Mouse (Mus musculus) urinary bladder, postnatal 0 days (tissue): ENCODE results near the gene Eif1ax. TPM values are rescaled to one million over a fixed set of nuclear protein-coding genes. Genes with fewer than 3 reads are reported as not detected.

Experiments
- polyA plus RNA-seq: library from polyadenylated mRNA; unstranded; fragments of >200 nt; fragmentation: Nextera tagmentation; extraction: Ambion mirVana; gene quantifications from 2 replicates; pipeline ENCODE4 v1.2.1, GENCODE M21; 2015

Eif1ax gene
- 78.7 and 90.8 TPM in 2 replicates for polyA plus RNA-seq

DNA sequence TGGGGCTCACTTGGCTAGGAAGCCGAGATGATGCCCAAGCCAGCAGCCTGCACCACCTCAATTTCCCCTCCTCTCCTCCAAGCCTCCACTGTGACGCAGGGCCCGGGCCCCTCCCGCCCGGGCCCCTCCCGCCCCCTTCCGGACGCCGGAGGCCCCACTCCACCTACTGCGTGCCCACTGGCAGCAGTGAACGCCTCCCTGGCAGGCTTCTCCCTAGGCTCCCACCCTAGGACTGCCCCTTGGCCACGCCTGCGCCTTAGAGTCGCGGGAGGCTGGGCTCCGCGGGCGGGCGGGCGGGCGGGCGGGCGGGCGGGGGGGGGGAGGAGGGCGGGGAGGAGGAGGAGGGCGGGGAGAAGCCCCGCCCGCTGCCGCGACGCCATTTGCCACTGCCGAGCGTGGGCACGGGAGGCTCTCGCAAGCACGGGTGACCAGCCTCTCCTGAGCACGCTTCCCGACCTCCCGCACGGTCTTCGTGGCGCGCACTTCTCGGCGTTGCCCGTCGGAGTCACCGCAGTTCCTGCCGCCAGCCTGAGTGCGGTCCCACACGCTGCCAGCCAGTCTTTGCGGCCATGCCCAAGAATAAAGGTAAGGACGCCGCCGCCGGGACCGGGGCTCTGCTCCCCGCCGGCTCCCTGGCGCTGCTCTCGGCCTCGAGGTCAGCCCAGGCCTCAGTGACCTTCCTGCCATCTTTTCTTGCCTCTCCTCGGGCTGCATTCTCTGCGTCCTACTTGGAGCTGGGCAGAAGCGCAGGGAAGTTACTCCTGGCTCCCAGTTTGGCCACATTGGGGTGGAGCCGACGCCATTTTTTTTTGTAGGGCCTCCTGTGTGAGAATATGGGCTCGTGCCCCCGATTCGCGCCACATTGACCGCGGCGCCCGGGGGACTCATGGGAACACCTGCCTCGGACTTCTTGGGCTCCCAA, at the start of gene Eif1ax:
Eif1ax (plus strand) TSS at position 348 of the 922 bp plus-strand sequence.

DNA sequence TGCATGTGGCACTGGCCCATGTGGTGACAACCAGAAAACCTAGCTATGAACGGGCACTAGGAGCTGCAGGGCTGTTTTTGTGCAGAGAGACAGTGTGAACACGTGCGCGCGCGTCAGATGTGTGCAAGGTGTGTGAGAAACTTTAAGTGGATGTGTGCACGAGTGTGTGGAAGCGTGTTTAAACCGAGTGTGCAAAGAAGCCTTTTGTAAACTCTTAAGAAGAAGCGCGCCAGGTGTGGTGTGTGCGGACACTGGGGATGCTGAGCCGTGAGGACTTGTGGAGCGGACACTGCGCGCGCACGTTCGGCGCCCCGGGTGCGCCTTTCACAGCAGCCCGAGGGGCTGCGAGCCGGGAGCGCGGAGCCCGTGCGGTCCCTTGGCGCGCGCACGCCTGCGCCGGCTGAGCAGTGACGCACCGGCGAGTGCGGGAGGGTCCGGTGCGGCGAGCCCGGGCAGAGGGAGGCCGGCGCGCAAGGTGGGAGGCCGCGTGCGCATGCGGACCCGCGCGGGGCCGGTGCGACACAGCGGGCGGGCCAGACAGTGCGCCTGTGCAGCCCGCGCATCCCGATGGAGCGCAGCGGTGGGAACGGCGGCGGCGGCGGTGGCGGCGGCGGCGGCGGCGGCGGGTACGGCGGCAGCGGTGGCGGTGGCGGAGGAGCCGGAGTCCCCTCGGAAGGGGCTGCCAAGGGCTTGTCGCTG, 42.3 kb downstream of the Eif1ax start, which contains the start of gene Map7d2:
Map7d2 (plus strand) TSS at position 443 of the 699 bp plus-strand sequence.

Other genes starting within 250 kb of the Eif1ax start
- 3.7 and 4.7 TPM in 2 replicates for gene Rps6ka3, start 161.9 kb upstream of the Eif1ax start, polyA plus RNA-seq
- gene Map7d2, start 42.4 kb downstream of the Eif1ax start, polyA plus RNA-seq, result 0.53 and 0.59 TPM in 2 replicates
- 8.3 and 11.3 TPM in 2 replicates for gene Bclaf3, start 154.5 kb downstream of the Eif1ax start, polyA plus RNA-seq